Mouse (Mus musculus) liver, embryonic 14 days (tissue): ENCODE measurements around the gene Sis. TPM values are rescaled to one million over a fixed set of nuclear protein-coding genes. Genes with fewer than 3 reads are reported as not detected.

Source experiments
- polyA plus RNA-seq: library from polyadenylated mRNA; depleted of rRNA; stranded (reverse); fragments of >200 nt; gene quantifications from 2 replicates; pipeline ENCODE4 v1.2.3, GENCODE M21; 2012; rRNA removed

The Sis gene
- not detected in 2 replicates for polyA plus RNA-seq

GRCm38 (mm10) chr3:72967675-72968074, at the start of gene Sis:
TSS of gene Sis (minus strand) at chr3:72967863.

Other genes starting within 250 kb of the Sis start
- gene Slitrk3, start 89.9 kb upstream of the Sis start, polyA plus RNA-seq = not detected in 2 replicates